Comparison of ENCODE assay signal across 24 mouse cellular contexts in genomic region chr17:24913984-24914383, GRCm38 (mm10). TPM values are rescaled to one million over a fixed set of nuclear protein-coding genes. Genes with fewer than 3 reads are reported as not detected.
DNase-seq lines count a peak whose midpoint lies in the region; ATAC-seq and TF ChIP-seq lines count a peak whose summit lies in the region.
"Had no signal": no experiment of that assay in that cellular context is flagged by ENCODE, and none has a peak within 500 bp of the region (broad histone marks: within the 10 kb centered on the region; RNA-seq: fewer than 3 reads in every experiment).

No protein-coding gene starts in this region.

- peaks cover 99% of the 10 kb centered on the region for H3K36me3 ChIP-seq in megakaryocyte, embryonic 14.5 days (replicated peaks; ENCODE audit: low read length)
- H3K36me3 ChIP-seq in G1E (replicated peaks) (peaks cover 99% of the 10 kb centered on the region), MEL (ENCODE audit: control insufficient read depth in 1 of 2, insufficient read depth in 2 of 2, low read length in 2 of 2) (peaks cover 9 to 19% of the 10 kb centered on the region in 2 experiments)
- peaks cover 98% of the 10 kb centered on the region for H3K36me3 ChIP-seq in forebrain, embryonic 13.5 days (ENCODE audit: poor library complexity, severe bottlenecking)
- peaks cover 30% of the 10 kb centered on the region for H3K36me3 ChIP-seq in intestine, embryonic 16.5 days (ENCODE audit: control insufficient read depth, insufficient read depth, low read length)

- H3K27ac ChIP-seq in MEL (ENCODE audit: control insufficient read depth, low read depth, low read length), result peak overlapping the region; percentile 15; the same call in 1 of the 2 replicates
- no peak overlapping the region for H3K27ac ChIP-seq in forebrain, embryonic 13.5 days
- no peak overlapping the region for H3K27ac ChIP-seq in intestine, embryonic 16.5 days (ENCODE audit: low read length)

- no peak for ATAC-seq in megakaryocyte, adult 5-6 weeks (ENCODE audit: poor library complexity, severe bottlenecking)
- no peak for ATAC-seq in G1E (ENCODE audit: extremely low read depth, insufficient number of reproducible peaks, low FRiP score, poor library complexity, severe bottlenecking)
- ATAC-seq in forebrain, embryonic 13.5 days, result no peak
- no peak for ATAC-seq in intestine, embryonic 16.5 days
- ATAC-seq: activated CD4-positive, CD25-positive, alpha-beta regulatory T cell, adult 4 months; CD4-positive, CD25-positive, alpha-beta regulatory T cell, adult 4 months; Patski had no signal

- H3K9me3 ChIP-seq in megakaryocyte, embryonic 14.5 days, result no peaks in the 10 kb centered on the region
- no peaks in the 10 kb centered on the region for H3K9me3 ChIP-seq in G1E (replicated peaks)
- H3K9me3 ChIP-seq in MEL (replicated peaks; ENCODE audit: insufficient read depth, low read length), result no peaks in the 10 kb centered on the region
- H3K9me3 ChIP-seq in forebrain, embryonic 13.5 days (replicated peaks), result no peaks in the 10 kb centered on the region
- H3K9me3 ChIP-seq in intestine, embryonic 16.5 days (ENCODE audit: control insufficient read depth, low read length), result no peaks in the 10 kb centered on the region

- no peak overlapping the region for H3K9ac ChIP-seq in MEL (ENCODE audit: control insufficient read depth, low read depth, low read length, poor library complexity, severe bottlenecking)
- H3K9ac ChIP-seq in forebrain, embryonic 13.5 days, result no peak overlapping the region
- no peak overlapping the region for H3K9ac ChIP-seq in intestine, embryonic 16.5 days (ENCODE audit: low read depth, low read length)

- no peaks in the 10 kb centered on the region for H3K27me3 ChIP-seq in megakaryocyte, embryonic 14.5 days (replicated peaks)
- no peaks in the 10 kb centered on the region for H3K27me3 ChIP-seq in G1E (ENCODE audit: insufficient read depth, low read length)
- no peaks in the 10 kb centered on the region for H3K27me3 ChIP-seq in MEL (ENCODE audit: control insufficient read depth in 1 of 2, insufficient read depth in 2 of 2, low read length in 2 of 2)
- no peaks in the 10 kb centered on the region for H3K27me3 ChIP-seq in forebrain, embryonic 13.5 days
- no peaks in the 10 kb centered on the region for H3K27me3 ChIP-seq in intestine, embryonic 16.5 days (replicated peaks; ENCODE audit: control insufficient read depth, insufficient read depth, low read length)
- H3K27me3 ChIP-seq: CH12.LX, Patski had no signal

- no peak for TF ChIP-seq POLR2A in MEL (IDR thresholded peaks at IDR 0.05; ENCODE audit: control insufficient read depth in 1 of 2, insufficient read depth in 1 of 2, low read depth in 1 of 2, low read length in 2 of 2, poor library complexity in 1 of 2)

- TF ChIP-seq EP300 in MEL (IDR thresholded peaks at IDR 0.05; ENCODE audit: low read depth in 1 of 2, low read length in 2 of 2), result peak; percentile 74 to 80

- H3K4me1 ChIP-seq in megakaryocyte, embryonic 14.5 days, result peaks cover 68% of the 10 kb centered on the region
- peaks cover 20% of the 10 kb centered on the region for H3K4me1 ChIP-seq in G1E (ENCODE audit: insufficient read depth, low read depth, low read length)
- peaks cover 0 to 7% of the 10 kb centered on the region in 2 experiments for H3K4me1 ChIP-seq in MEL (ENCODE audit: control insufficient read depth in 1 of 2, insufficient read depth in 2 of 2, low read length in 2 of 2)
- no peaks in the 10 kb centered on the region for H3K4me1 ChIP-seq in forebrain, embryonic 13.5 days
- H3K4me1 ChIP-seq in intestine, embryonic 16.5 days (ENCODE audit: control insufficient read depth, insufficient read depth, low read length), result no peaks in the 10 kb centered on the region

- H3K79me2 ChIP-seq in MEL (ENCODE audit: control insufficient read depth, insufficient read depth, low read length, poor library complexity), result no peaks in the 10 kb centered on the region

- no peak for TF ChIP-seq RAD21 in MEL (IDR thresholded peaks at IDR 0.05; ENCODE audit: low read depth, low read length)

- peak overlapping the region; percentile 81 for H3K4me3 ChIP-seq in megakaryocyte, embryonic 14.5 days (replicated peaks)
- H3K4me3 ChIP-seq in G1E (ENCODE audit: low read depth, low read length) (peak overlapping the region; percentile 31; the same call in 1 of the 2 replicates), MEL (ENCODE audit: control insufficient read depth in 1 of 2, insufficient read depth in 1 of 2, low read depth in 2 of 2, low read length in 2 of 2) (no peak overlapping the region)
- no peak overlapping the region for H3K4me3 ChIP-seq in forebrain, embryonic 13.5 days
- no peak overlapping the region for H3K4me3 ChIP-seq in intestine, embryonic 16.5 days (ENCODE audit: low read length)

- peak; percentile 18 for DNase-seq in 416B (ENCODE audit: low read depth)
- no peak for DNase-seq in G1E (ENCODE audit: low spot score)
- peak; percentile 54 for DNase-seq in MEL (ENCODE audit: low read depth, low spot score)
- DNase-seq in ovary, adult 18-20 months (ENCODE audit: low spot score), result no peak
- DNase-seq: adrenal gland, adult 2 months; adrenal gland, adult 8-10 months; adrenal gland, postnatal 10 days; adrenal gland, postnatal 14 days; adrenal gland, postnatal 25 days; adrenal gland, postnatal 36 days; B cell, adult 2 months; cerebellum, adult 11 months; cerebellum, adult 11-12 months; cerebellum, adult 18-20 months; cerebellum, adult 2 months; cerebellum, adult 8-10 months had no signal

- no peak overlapping the region for H3K4me2 ChIP-seq in forebrain, embryonic 13.5 days
- no peak overlapping the region for H3K4me2 ChIP-seq in intestine, embryonic 16.5 days (ENCODE audit: low read depth, low read length)

- TF ChIP-seq CTCF in G1E (IDR thresholded peaks at IDR 0.05; ENCODE audit: low read depth, low read length) (no peak), MEL (IDR thresholded peaks at IDR 0.05 in 2 of 3, conservative IDR thresholded peaks at IDR 0.05 in 1 of 3; ENCODE audit: control insufficient read depth in 1 of 3, insufficient read depth in 1 of 3, low read depth in 2 of 3, low read length in 3 of 3, poor library complexity in 1 of 3, severe bottlenecking in 1 of 3) (no peak)

RNA-seq across cellular contexts. Expression of gene Nme3, which starts 17.7 kb away (rescaled TPM):
- polyA plus RNA-seq in megakaryocyte, embryonic 14.5 days (2012; ENCODE audit: insufficient read depth, low replicate concordance), result 18.4 TPM in 1 of 2 replicates, not detected in the other
- 27.2 and 28.2 TPM in 2 replicates for total RNA-seq in megakaryocyte, adult 5-6 weeks (2015)
- 40.9 and 45.5 TPM in 2 replicates for total RNA-seq in megakaryocyte, adult 5-6 weeks (2017)
- total RNA-seq in G1E (2014; fragmentation: Nextera tagmentation), result 5.6 and 9.5 TPM in 2 replicates
- 29.0 and 32.5 TPM in 2 replicates for total RNA-seq in G1E (2017)
- polyA plus RNA-seq in G1E (2012), result 20.2 and 26.8 TPM in 2 replicates
- 24.4 and 29.1 TPM in 2 replicates for total RNA-seq in MEL (2012; rRNA removed)
- 10 to 100 TPM in 1 of 2 experiments, not detected in 1; 22.1 TPM for polyA plus RNA-seq in MEL (2012; ENCODE audit: insufficient read depth in 1 of 2, insufficient read length in 2 of 2, low read depth in 1 of 2, low replicate concordance in 2 of 2, missing spikeins in 1 of 2)
- 72.1 and 80.8 TPM in 2 replicates for polyA plus RNA-seq in forebrain, embryonic 13.5 days (2015; fragmentation: Nextera tagmentation; extraction: Ambion mirVana)
- polyA plus RNA-seq in intestine, embryonic 16.5 days (2015; fragmentation: Nextera tagmentation; extraction: Ambion mirVana), result 76.8 and 77.1 TPM in 2 replicates

RNA-seq across cellular contexts. Expression of gene Mrps34, which starts 19.1 kb away (rescaled TPM):
- polyA plus RNA-seq in megakaryocyte, embryonic 14.5 days (2012; ENCODE audit: insufficient read depth, low replicate concordance), result 75.3 and 168 TPM in 2 replicates
- 30.0 and 30.1 TPM in 2 replicates for total RNA-seq in megakaryocyte, adult 5-6 weeks (2015)
- total RNA-seq in megakaryocyte, adult 5-6 weeks (2017), result 12.9 and 18.9 TPM in 2 replicates
- 28.8 and 30.8 TPM in 2 replicates for total RNA-seq in G1E (2014; fragmentation: Nextera tagmentation)
- total RNA-seq in G1E (2017), result 15.6 and 21.1 TPM in 2 replicates
- 81.7 and 82.8 TPM in 2 replicates for polyA plus RNA-seq in G1E (2012)
- total RNA-seq in MEL (2012; rRNA removed), result 60.1 and 74.8 TPM in 2 replicates
- polyA plus RNA-seq in MEL (2012; ENCODE audit: insufficient read depth in 1 of 2, insufficient read length in 2 of 2, low read depth in 1 of 2, low replicate concordance in 2 of 2, missing spikeins in 1 of 2), result 10 to 100 TPM in 1 of 2 experiments, not detected in 1; 82.0 TPM
- 81.4 and 85.4 TPM in 2 replicates for polyA plus RNA-seq in forebrain, embryonic 13.5 days (2015; fragmentation: Nextera tagmentation; extraction: Ambion mirVana)
- 121 and 129 TPM in 2 replicates for polyA plus RNA-seq in intestine, embryonic 16.5 days (2015; fragmentation: Nextera tagmentation; extraction: Ambion mirVana)

RNA-seq across cellular contexts. Expression of gene Eme2, which starts 19.1 kb away (rescaled TPM):
- 5.8 and 10.0 TPM in 2 replicates for polyA plus RNA-seq in megakaryocyte, embryonic 14.5 days (2012; ENCODE audit: insufficient read depth, low replicate concordance)
- 2.2 and 5.8 TPM in 2 replicates for total RNA-seq in megakaryocyte, adult 5-6 weeks (2015)
- 13.5 and 17.4 TPM in 2 replicates for total RNA-seq in megakaryocyte, adult 5-6 weeks (2017)
- total RNA-seq in G1E (2014; fragmentation: Nextera tagmentation) (3.4 and 6.5 TPM in 2 replicates), G1E (2017) (18.2 and 19.4 TPM in 2 replicates), MEL (2012; rRNA removed) (19.5 and 26.8 TPM in 2 replicates)
- polyA plus RNA-seq in G1E (2012) (9.4 and 12.1 TPM in 2 replicates), MEL (2012; ENCODE audit: insufficient read depth in 1 of 2, insufficient read length in 2 of 2, low read depth in 1 of 2, low replicate concordance in 2 of 2, missing spikeins in 1 of 2) (10 to 100 TPM in 1 of 2 experiments, not detected in 1; 15.1 TPM)
- 31.3 and 36.5 TPM in 2 replicates for polyA plus RNA-seq in forebrain, embryonic 13.5 days (2015; fragmentation: Nextera tagmentation; extraction: Ambion mirVana)
- 28.3 and 33.0 TPM in 2 replicates for polyA plus RNA-seq in intestine, embryonic 16.5 days (2015; fragmentation: Nextera tagmentation; extraction: Ambion mirVana)

RNA-seq across cellular contexts. Expression of gene Mapk8ip3, which starts 22.8 kb away (rescaled TPM):
- 20.5 and 36.6 TPM in 2 replicates for polyA plus RNA-seq in megakaryocyte, embryonic 14.5 days (2012; ENCODE audit: insufficient read depth, low replicate concordance)
- 17.3 and 17.6 TPM in 2 replicates for total RNA-seq in megakaryocyte, adult 5-6 weeks (2015)
- 20.1 and 36.1 TPM in 2 replicates for total RNA-seq in megakaryocyte, adult 5-6 weeks (2017)
- total RNA-seq in G1E (2014; fragmentation: Nextera tagmentation) (61.3 and 122 TPM in 2 replicates), G1E (2017) (35.4 and 39.7 TPM in 2 replicates), MEL (2012; rRNA removed) (16.9 and 22.8 TPM in 2 replicates)
- polyA plus RNA-seq in G1E (2012) (24.7 and 32.4 TPM in 2 replicates), MEL (2012; ENCODE audit: insufficient read depth in 1 of 2, insufficient read length in 2 of 2, low read depth in 1 of 2, low replicate concordance in 2 of 2, missing spikeins in 1 of 2) (10 to 100 TPM in 1 of 2 experiments, not detected in 1; 44.5 TPM)
- polyA plus RNA-seq in forebrain, embryonic 13.5 days (2015; fragmentation: Nextera tagmentation; extraction: Ambion mirVana), result 60.8 and 73.6 TPM in 2 replicates
- 20.2 and 21.8 TPM in 2 replicates for polyA plus RNA-seq in intestine, embryonic 16.5 days (2015; fragmentation: Nextera tagmentation; extraction: Ambion mirVana)

RNA-seq across cellular contexts. Expression of gene Spsb3, which starts 27.5 kb away (rescaled TPM):
- 18.7 and 57.4 TPM in 2 replicates for polyA plus RNA-seq in megakaryocyte, embryonic 14.5 days (2012; ENCODE audit: insufficient read depth, low replicate concordance)
- total RNA-seq in megakaryocyte, adult 5-6 weeks (2015), result 17.1 and 19.8 TPM in 2 replicates
- total RNA-seq in megakaryocyte, adult 5-6 weeks (2017), result 11.1 and 11.9 TPM in 2 replicates
- 10.9 and 12.8 TPM in 2 replicates for total RNA-seq in G1E (2014; fragmentation: Nextera tagmentation)
- 15.9 and 19.7 TPM in 2 replicates for total RNA-seq in G1E (2017)
- polyA plus RNA-seq in G1E (2012), result 35.1 and 42.6 TPM in 2 replicates
- 27.2 and 34.5 TPM in 2 replicates for total RNA-seq in MEL (2012; rRNA removed)
- polyA plus RNA-seq in MEL (2012; ENCODE audit: insufficient read depth in 1 of 2, insufficient read length in 2 of 2, low read depth in 1 of 2, low replicate concordance in 2 of 2, missing spikeins in 1 of 2), result 10 to 100 TPM in 1 of 2 experiments, not detected in 1; 30.2 TPM
- 64.3 and 67.4 TPM in 2 replicates for polyA plus RNA-seq in forebrain, embryonic 13.5 days (2015; fragmentation: Nextera tagmentation; extraction: Ambion mirVana)
- polyA plus RNA-seq in intestine, embryonic 16.5 days (2015; fragmentation: Nextera tagmentation; extraction: Ambion mirVana), result 33.9 and 34.4 TPM in 2 replicates

Comparison
In these comparisons a context has a peak if more than half of its experiments do, and no peak if none do; other contexts are left out.
1. H3K4me3 ChIP-seq: peak in megakaryocyte, embryonic 14.5 days (single experiment) and G1E (single experiment); none in MEL (0 of 2), forebrain, embryonic 13.5 days (single experiment) and intestine, embryonic 16.5 days (single experiment).
2. DNase-seq: peak in 416B (single experiment) and MEL (single experiment); none in G1E (single experiment) and ovary, adult 18-20 months (single experiment).